ENCODE assay signal across 19 mouse cellular contexts in genomic region chr4:7755473-7755872, GRCm38 (mm10).
DNase-seq lines count a peak whose midpoint lies in the region; ATAC-seq lines count a peak whose summit lies in the region.
"Had no signal": no experiment of that assay in that cellular context is flagged by ENCODE, and none has a peak within 500 bp of the region (broad histone marks: within the 10 kb centered on the region; RNA-seq: fewer than 3 reads in every experiment).

No protein-coding gene starts in this region.

- DNase-seq in CD4-positive, CD25-positive, alpha-beta regulatory T cell, adult 2 months (ENCODE audit: low read depth, low spot score): peak; percentile 4
- DNase-seq in thymus, postnatal 25 days: peak; percentile 9
- no peak for DNase-seq in thymus, postnatal 14 days
- no peak for DNase-seq in left cerebral cortex, adult 8-10 months (ENCODE audit: low spot score in 2 of 2)
- no peak for DNase-seq in cerebellum, postnatal 4 days (ENCODE audit: low spot score in 2 of 2)
- no peak for DNase-seq in spleen, adult 12 weeks (ENCODE audit: low spot score)
- DNase-seq: adrenal gland, postnatal 25 days; cerebellum, adult 18-20 months; cerebellum, postnatal 14 days; gastrocnemius, postnatal 10 days; kidney, adult 18-20 months; kidney, postnatal 25 days; lung, postnatal 4 days; right cerebral cortex, postnatal 14 days had no signal

- no peak for ATAC-seq in CD4-positive, CD25-positive, alpha-beta regulatory T cell, adult 4 months
- peak; percentile 94 for ATAC-seq in megakaryocyte progenitor cell, adult 5-6 weeks (replicated peaks; ENCODE audit: poor library complexity)
- ATAC-seq: forebrain, embryonic 13.5 days; lung, postnatal 0 days; midbrain, embryonic 15.5 days had no signal

Comparison
In these comparisons a context has a peak if more than half of its experiments do, and no peak if none do; other contexts are left out.
1. DNase-seq: peak in CD4-positive, CD25-positive, alpha-beta regulatory T cell, adult 2 months (single experiment) and thymus, postnatal 25 days (single experiment); none in thymus, postnatal 14 days (single experiment), left cerebral cortex, adult 8-10 months (0 of 2), cerebellum, postnatal 4 days (0 of 2) and spleen, adult 12 weeks (single experiment).